Mouse (Mus musculus) fat pad, adult 2 months (tissue): Measurements from ENCODE around the gene Smtnl2.

ENCODE experiments used
- DNase-seq: peaks from one replicate; pipeline ENCODE4 v3.0.0-alpha.2; 2011; ENCODE audit warnings: low read depth, low spot score; ENCODE audit errors: extremely low read depth

Smtnl2 gene

GRCm38 (mm10) chr11:72402969-72403368 lies 8.5 kb downstream of the Smtnl2 start:
- no peak for DNase-seq

DNA sequence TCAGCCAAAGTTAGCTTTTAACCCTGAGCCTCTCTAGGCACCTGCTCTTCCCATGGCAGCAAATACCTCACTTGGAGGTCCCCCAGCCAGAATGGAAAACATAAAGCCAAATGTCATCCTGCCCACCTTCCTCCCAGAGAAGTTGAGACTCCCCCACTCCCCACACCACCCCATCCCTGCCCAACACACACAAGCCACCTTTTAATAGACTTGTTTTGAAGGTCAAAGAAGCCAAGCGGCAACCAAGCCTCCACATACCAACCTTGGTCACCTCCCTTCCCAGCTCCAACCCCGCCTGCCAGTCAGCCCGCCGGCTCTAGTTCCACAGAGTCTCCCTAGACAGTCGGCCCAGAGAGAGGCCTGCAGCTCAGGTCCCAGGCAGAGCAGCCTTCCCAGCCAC lies 9.5 kb downstream of the Smtnl2 start:
- DNase-seq: no peak

DNA sequence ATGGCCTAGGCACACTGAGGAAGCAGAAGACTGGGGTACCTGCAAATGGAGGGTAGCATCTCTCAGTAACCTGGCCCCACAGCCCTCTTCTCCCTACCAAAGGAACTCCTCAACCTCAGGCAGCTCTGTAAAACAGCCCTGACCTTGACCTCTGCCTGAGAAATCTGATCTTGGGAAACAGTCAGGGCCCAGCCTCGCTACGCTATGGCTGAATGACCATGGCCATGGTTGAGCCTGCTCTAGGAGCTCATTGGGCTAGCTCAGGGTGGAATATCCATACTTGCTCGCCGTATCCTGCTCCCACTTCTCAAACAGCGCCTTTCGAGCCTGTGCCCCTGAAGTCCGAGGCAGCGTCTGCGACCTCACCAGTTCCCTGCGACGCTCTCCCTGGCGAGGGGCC lies 10.4 kb downstream of the Smtnl2 start:
- no peak for DNase-seq

- DNase-seq: no peak
Measured at GRCm38 (mm10) chr11:72397811-72398525, 13.5 kb downstream of the Smtnl2 start.

- no peak for DNase-seq
Measured at GRCm38 (mm10) chr11:72397072-72397471, 14.4 kb downstream of the Smtnl2 start.

- no peak for DNase-seq
Measured at GRCm38 (mm10) chr11:72396621-72397020, 14.9 kb downstream of the Smtnl2 start.

DNA sequence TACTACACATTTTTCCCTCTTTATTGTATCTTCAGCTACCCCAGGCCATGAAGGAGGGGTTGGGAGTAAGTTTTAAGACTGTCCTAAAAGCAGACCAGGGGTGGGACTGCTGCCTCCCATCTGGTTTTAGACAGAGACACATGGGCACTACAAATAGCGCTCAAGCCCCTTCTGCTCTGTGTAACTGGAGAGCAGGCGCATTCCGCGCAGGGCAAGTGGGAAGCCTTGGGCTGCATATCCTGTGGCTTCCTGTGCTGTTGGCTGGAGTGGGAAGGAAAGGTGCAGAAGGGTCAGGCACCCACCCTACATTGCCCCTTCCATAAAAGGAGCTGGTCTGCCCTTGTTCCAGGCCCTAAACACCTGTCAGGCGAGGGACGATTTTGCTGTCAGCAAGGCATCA lies 15.9 kb downstream of the Smtnl2 start:
- DNase-seq: no peak

DNA sequence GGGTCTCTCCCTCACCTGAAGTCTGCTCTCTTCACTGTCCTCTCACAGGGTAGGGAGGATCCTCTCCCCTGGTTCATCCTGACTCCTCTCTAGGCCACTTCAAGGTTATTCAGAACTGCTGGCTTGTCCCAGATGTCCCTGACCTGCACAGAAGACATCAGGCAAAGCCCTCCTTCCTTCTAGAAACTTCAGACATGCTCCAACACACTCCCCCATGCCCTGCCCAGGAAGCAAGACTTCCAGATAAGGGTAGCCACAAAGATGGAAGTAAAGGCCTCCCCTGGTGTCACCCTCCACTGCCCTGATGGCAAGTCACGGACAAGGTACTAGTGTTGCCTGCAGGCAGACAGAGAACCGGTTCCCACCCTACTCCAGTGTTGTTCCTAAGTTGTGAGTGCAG lies 16.8 kb downstream of the Smtnl2 start:
- DNase-seq: no peak

DNA sequence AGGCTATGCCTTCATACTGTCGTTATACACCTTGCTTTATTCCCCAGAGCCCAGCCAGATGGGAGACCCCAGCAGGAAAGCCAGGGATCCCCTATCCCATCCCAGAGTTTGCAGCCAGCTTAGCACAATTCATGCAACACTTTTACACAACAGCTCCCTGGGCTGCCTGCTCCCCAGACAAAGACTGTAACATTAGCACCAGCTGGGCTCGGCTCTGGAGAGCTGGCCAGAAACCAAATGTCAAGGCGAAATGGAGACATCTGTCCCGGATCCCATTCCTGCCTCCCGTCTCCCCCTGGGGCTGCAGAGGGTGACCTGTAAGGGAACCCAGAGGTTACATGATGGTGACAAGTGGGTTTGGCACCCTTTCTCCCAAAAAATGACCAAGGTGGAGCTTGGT lies 17.8 kb downstream of the Smtnl2 start:
- no peak for DNase-seq

DNA sequence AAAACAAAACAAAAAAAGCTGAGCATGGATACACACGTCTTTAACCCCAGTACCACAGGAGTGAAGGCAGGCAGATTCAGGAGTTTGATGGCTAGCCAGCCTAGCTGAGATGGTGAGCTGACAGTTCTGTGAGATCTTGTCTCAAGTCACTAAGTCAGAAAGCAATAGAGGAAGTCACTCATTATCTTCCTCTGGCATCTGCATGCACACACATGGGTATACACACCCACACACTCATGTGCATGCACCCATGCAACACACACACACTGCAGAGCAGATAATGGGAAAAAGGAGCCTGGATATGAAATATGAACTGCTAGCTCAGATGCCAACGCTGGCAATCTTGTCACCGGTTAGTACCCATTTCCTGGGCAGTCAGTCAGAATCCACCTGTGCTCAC lies 18.3 kb downstream of the Smtnl2 start:
- DNase-seq: no peak

DNA sequence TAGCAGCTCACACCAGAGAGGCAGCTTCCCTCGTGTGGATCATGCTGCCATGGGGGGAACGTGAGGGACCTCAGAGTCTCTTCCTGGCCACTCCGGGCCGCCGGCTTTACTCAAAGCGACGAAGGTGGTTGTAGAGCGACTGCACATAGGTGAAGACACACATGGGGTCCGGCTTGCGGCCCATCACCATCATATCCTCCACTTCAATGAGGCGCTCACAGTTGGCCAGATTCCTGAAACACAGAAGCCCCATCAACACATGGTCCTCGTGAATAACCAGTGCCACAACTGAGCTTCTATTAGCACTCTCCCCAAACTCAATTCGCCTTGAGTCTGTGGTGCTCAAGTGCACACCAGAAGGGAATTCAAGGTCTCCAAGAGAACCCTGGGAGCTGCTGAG lies 20.3 kb downstream of the Smtnl2 start:
- DNase-seq: no peak

DNA sequence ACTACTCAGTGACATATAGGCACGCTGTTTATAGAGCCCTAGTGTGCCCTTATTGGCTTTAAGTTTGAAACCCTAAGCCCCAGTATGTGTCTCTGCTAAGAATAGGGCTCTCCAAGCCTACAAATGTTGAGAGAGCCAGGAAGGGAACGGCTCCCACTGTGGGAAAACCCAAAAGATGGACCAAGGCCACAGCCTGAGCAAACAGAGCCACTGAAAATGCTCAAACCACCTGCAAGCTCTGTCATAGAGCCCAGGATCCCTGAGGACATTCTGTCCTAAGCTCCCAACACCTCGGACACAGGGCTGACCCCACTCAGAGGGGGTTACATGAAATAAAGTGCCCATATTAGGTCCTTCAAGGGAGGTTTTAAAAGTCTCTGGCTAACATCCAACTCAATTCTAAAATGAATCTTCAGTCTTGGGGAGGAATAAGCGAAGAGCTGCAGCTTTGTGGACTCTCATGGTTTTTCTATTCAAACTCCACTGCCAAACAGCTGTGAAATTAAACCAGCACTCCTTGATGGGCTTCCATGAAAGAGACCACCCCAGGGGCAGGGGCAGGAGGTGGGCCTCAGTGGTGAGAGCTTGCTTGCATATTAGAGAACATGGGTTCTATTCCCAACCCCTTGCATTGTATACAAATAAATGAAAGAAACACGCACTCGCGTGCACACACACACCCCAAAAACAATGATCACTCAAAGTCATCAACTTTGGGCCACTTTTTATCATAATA lies 21.9 kb downstream of the Smtnl2 start:
- no peak for DNase-seq

- DNase-seq: no peak
Measured at GRCm38 (mm10) chr11:72388113-72388529, 23.4 kb downstream of the Smtnl2 start.

GRCm38 (mm10) chr11:72379351-72379750 lies 32.2 kb downstream of the Smtnl2 start:
- DNase-seq: no peak

DNA sequence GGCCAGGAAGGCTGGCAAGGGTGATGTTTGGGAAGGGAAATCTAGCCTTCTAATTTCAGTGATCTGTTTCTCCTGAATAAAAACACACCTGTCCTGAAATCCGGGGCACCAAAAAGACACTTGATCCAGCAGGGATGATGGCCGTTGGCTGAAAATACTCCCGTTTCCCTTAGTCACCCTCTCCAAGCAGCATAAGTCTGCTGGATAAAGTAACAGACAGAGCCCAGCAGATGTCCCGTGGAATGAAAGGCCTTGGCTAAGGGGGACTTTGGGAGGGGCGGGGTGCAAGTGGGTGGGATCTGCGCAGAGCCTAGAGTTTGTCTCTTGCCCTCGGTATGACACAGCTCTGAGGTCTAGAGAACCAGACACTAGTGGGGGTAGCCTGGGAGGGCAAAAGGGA lies 33.3 kb downstream of the Smtnl2 start:
- no peak for DNase-seq

DNA sequence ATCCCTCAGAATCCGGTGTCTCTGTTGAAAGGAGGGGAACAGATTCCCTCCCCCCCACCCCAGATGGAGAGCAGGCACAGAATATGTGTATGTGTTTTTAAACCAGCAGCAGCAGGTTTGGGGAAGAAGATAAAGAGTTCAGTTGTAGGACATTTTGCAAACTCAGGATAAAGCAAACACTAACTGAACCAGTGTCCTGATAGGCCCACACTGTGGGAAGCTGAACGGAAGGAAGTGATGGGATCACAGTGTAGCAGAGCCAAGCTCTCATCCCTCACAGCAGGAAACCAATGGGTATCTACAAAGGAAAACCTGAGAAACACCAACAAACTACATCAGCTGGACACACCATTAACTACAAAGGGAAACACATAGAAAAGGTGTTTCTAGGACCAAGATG lies 35.0 kb downstream of the Smtnl2 start:
- no peak for DNase-seq

- DNase-seq: no peak
Measured at GRCm38 (mm10) chr11:72369904-72370672, 41.4 kb downstream of the Smtnl2 start.

- no peak for DNase-seq
Measured at GRCm38 (mm10) chr11:72367934-72368674, 43.4 kb downstream of the Smtnl2 start.

GRCm38 (mm10) chr11:72366126-72366525 lies 45.4 kb downstream of the Smtnl2 start:
- DNase-seq: no peak

- DNase-seq: no peak
Measured at GRCm38 (mm10) chr11:72364526-72364925, 47.0 kb downstream of the Smtnl2 start.
